Mouse (Mus musculus) MEL (cell line): Measurements from ENCODE around the gene Ttll11. TPM values are rescaled to one million over a fixed set of nuclear protein-coding genes. Genes with fewer than 3 reads are reported as not detected.
A peak's percentile ranks its signal among the peaks of the same experiment; 100 is the strongest.

Experiments
- DNase-seq: peaks from one replicate; pipeline ENCODE4 v3.0.0; 2011; ENCODE audit warnings: low read depth, low spot score
- H3K27ac ChIP-seq: 2 replicates; pipeline ENCODE4 v1.5.1; 2012; ENCODE audit warnings: low read depth, mild to moderate bottlenecking, control low read depth, low read length, moderate library complexity; ENCODE audit not compliant: control insufficient read depth
- H3K27me3 ChIP-seq, 2 experiments: fragments of 150-350 bp in 1 of 2; sonication (generic) in 1 of 2; 2 replicates each; pipeline ENCODE4 v1.6.1; 2012; ENCODE audit warnings: low read length in 2 of 2, mild to moderate bottlenecking in 2 of 2, improper control_type of control experiment in 1 of 2, moderate library complexity in 1 of 2; ENCODE audit not compliant: insufficient read depth in 2 of 2, control insufficient read depth in 1 of 2
- H3K36me3 ChIP-seq, 2 experiments: 2 replicates each; pipeline ENCODE4 v1.6.1; 2012 to 2014; ENCODE audit warnings: low read length in 2 of 2, improper control_type of control experiment in 1 of 2, inconsistent platforms in 1 of 2, mild to moderate bottlenecking in 1 of 2; ENCODE audit not compliant: insufficient read depth in 2 of 2, control insufficient read depth in 1 of 2
- H3K4me1 ChIP-seq, 2 experiments: fragments of 150-350 bp in 1 of 2; sonication (generic) in 1 of 2; 2 replicates each; pipeline ENCODE4 v1.6.1; 2012; ENCODE audit warnings: low read length in 2 of 2, improper control_type of control experiment in 1 of 2, mild to moderate bottlenecking in 1 of 2; ENCODE audit not compliant: insufficient read depth in 2 of 2, control insufficient read depth in 1 of 2
- H3K4me3 ChIP-seq, 2 experiments: fragments of 150-350 bp in 1 of 2; sonication (generic) in 1 of 2; 2 replicates each; pipeline ENCODE4 v1.5.1; 2012; ENCODE audit warnings: low read depth in 2 of 2, low read length in 2 of 2, mild to moderate bottlenecking in 2 of 2, moderate library complexity in 2 of 2, control low read depth in 1 of 2, improper control_type of control experiment in 1 of 2; ENCODE audit not compliant: control insufficient read depth in 1 of 2, insufficient read depth in 1 of 2
- H3K79me2 ChIP-seq: 2 replicates; pipeline ENCODE4 v1.6.1; 2012; ENCODE audit warnings: mild to moderate bottlenecking, low read length, moderate library complexity; ENCODE audit not compliant: control insufficient read depth, poor library complexity, insufficient read depth
- H3K9ac ChIP-seq: 2 replicates; pipeline ENCODE4 v1.6.1; 2012; ENCODE audit warnings: low read depth, mild to moderate bottlenecking, control low read depth, low read length, moderate library complexity; ENCODE audit not compliant: control insufficient read depth, poor library complexity, severe bottlenecking
- H3K9me3 ChIP-seq: fragments of 150-350 bp; sonication (generic); replicated peaks from 2 replicates; pipeline ENCODE4 v1.6.1; 2012; ENCODE audit warnings: mild to moderate bottlenecking, low read length, improper control_type of control experiment, moderate library complexity; ENCODE audit not compliant: insufficient read depth
- BHLHE40 ChIP-seq: IDR thresholded peaks from 2 replicates; pipeline ENCODE4 v1.6.1; 2012; ENCODE audit warnings: low read depth, mild to moderate bottlenecking, inconsistent platforms, low read length, improper control_type of control experiment, borderline replicate concordance
- EP300 ChIP-seq, 2 experiments: IDR thresholded peaks; 2 replicates each; pipeline ENCODE4 v1.6.1; 2011; ENCODE audit warnings: improper control_type of control experiment in 2 of 2, low read length in 2 of 2, low read depth in 1 of 2, mild to moderate bottlenecking in 1 of 2
- GATA1 ChIP-seq: IDR thresholded peaks from 2 replicates; pipeline ENCODE4 v1.6.1; 2011; ENCODE audit warnings: low read depth, low read length, improper control_type of control experiment
- HCFC1 ChIP-seq: IDR thresholded peaks from 2 replicates; pipeline ENCODE4 v1.6.1; 2012; ENCODE audit warnings: low read depth, mild to moderate bottlenecking, inconsistent platforms, low read length, improper control_type of control experiment, moderate library complexity
- KAT2A ChIP-seq: conservative IDR thresholded peaks from 2 replicates; pipeline ENCODE4 v1.6.1; 2012; ENCODE audit warnings: low read depth, low read length, improper control_type of control experiment, inconsistent platforms
- MEF2A ChIP-seq: IDR thresholded peaks from 2 replicates; pipeline ENCODE4 v1.6.1; 2014; ENCODE audit warnings: low read depth, mild to moderate bottlenecking, inconsistent platforms, low read length, improper control_type of control experiment; ENCODE audit not compliant: poor library complexity, insufficient replicate concordance, severe bottlenecking; ENCODE audit errors: extremely low read depth
- MXI1 ChIP-seq: IDR thresholded peaks from 2 replicates; pipeline ENCODE4 v1.6.1; 2011; ENCODE audit warnings: mild to moderate bottlenecking, low read depth, low read length, improper control_type of control experiment
- MYB ChIP-seq: IDR thresholded peaks from 2 replicates; pipeline ENCODE4 v1.6.1; 2011; ENCODE audit warnings: mild to moderate bottlenecking, low read depth, low read length, improper control_type of control experiment
- MYC ChIP-seq: IDR thresholded peaks from 2 replicates; pipeline ENCODE4 v1.6.1; 2011; ENCODE audit warnings: low read depth, mild to moderate bottlenecking, low read length, improper control_type of control experiment, moderate library complexity
- NRF1 ChIP-seq: IDR thresholded peaks from 2 replicates; pipeline ENCODE4 v1.6.1; 2014; ENCODE audit warnings: low read depth, mild to moderate bottlenecking, inconsistent platforms, low read length, improper control_type of control experiment, moderate library complexity; ENCODE audit not compliant: poor library complexity, insufficient read depth, severe bottlenecking
- POLR2A ChIP-seq, 2 experiments: IDR thresholded peaks; 2 replicates each; pipeline ENCODE4 v1.6.1; 2011 to 2012; ENCODE audit warnings: low read length in 2 of 2, mild to moderate bottlenecking in 2 of 2, control low read depth in 1 of 2, improper control_type of control experiment in 1 of 2, low read depth in 1 of 2, moderate library complexity in 1 of 2; ENCODE audit not compliant: control insufficient read depth in 1 of 2, insufficient read depth in 1 of 2, poor library complexity in 1 of 2
- POLR2AphosphoS2 ChIP-seq: IDR thresholded peaks from 2 replicates; pipeline ENCODE4 v1.6.1; 2011; ENCODE audit warnings: low read length, improper control_type of control experiment
- POLR2AphosphoS5 ChIP-seq: IDR thresholded peaks from 2 replicates; pipeline ENCODE4 v1.6.1; 2012; ENCODE audit warnings: low read depth, borderline replicate concordance, mild to moderate bottlenecking, inconsistent platforms, low read length, moderate library complexity, mixed read lengths
- RCOR1 ChIP-seq: IDR thresholded peaks from 2 replicates; pipeline ENCODE4 v1.6.1; 2012; ENCODE audit warnings: low read depth, mild to moderate bottlenecking, inconsistent platforms, low read length, improper control_type of control experiment
- SIN3A ChIP-seq: IDR thresholded peaks from 2 replicates; pipeline ENCODE4 v1.6.1; 2012; ENCODE audit warnings: low read length, improper control_type of control experiment, inconsistent platforms
- UBTF ChIP-seq: IDR thresholded peaks from 2 replicates; pipeline ENCODE4 v1.6.1; 2012; ENCODE audit warnings: low read depth, mild to moderate bottlenecking, inconsistent platforms, low read length, improper control_type of control experiment, moderate library complexity, borderline replicate concordance; ENCODE audit not compliant: insufficient read depth
- USF1 ChIP-seq: IDR thresholded peaks from 2 replicates; pipeline ENCODE4 v1.6.1; 2014; ENCODE audit warnings: low read depth, mild to moderate bottlenecking, inconsistent platforms, low read length, improper control_type of control experiment, moderate library complexity
- ZC3H11A ChIP-seq: IDR thresholded peaks from 2 replicates; pipeline ENCODE4 v1.6.1; 2012; ENCODE audit warnings: low read depth, mild to moderate bottlenecking, inconsistent platforms, low read length, improper control_type of control experiment
- ZKSCAN1 ChIP-seq: IDR thresholded peaks from 2 replicates; pipeline ENCODE4 v1.6.1; 2012; ENCODE audit warnings: low read depth, mild to moderate bottlenecking, inconsistent platforms, low read length, improper control_type of control experiment, moderate library complexity
- ZMIZ1 ChIP-seq: IDR thresholded peaks from 2 replicates; pipeline ENCODE4 v1.6.1; 2012; ENCODE audit warnings: low read depth, mild to moderate bottlenecking, inconsistent platforms, low read length, improper control_type of control experiment, moderate library complexity
- ZNF384 ChIP-seq: IDR thresholded peaks from 2 replicates; pipeline ENCODE4 v1.6.1; 2012; ENCODE audit warnings: low read depth, mild to moderate bottlenecking, inconsistent platforms, low read length, improper control_type of control experiment
- polyA plus RNA-seq, 2 experiments: library from polyadenylated mRNA; stranded (reverse) in 1 of 2; unstranded in 1 of 2; fragments of >175 nt in 1 of 2; fragments of >200 nt in 1 of 2; gene quantifications; 2 replicates each; pipeline versions ENCODE4 v1.2.1 to v1.2.4; 2012; ENCODE audit warnings: low replicate concordance in 2 of 2, low read depth in 1 of 2; ENCODE audit not compliant: insufficient read length in 2 of 2, insufficient read depth in 1 of 2, missing spikeins in 1 of 2
- total RNA-seq: library from RNA; depleted of rRNA; stranded (reverse); fragments of 300-350 nt; gene quantifications from 2 replicates; pipeline ENCODE4 v1.2.3, GENCODE M21; 2012

Gene Ttll11
- total and polyA plus RNA-seq, 3 experiments, result 1.2 to 2.5 TPM; not detected in 1

DNA sequence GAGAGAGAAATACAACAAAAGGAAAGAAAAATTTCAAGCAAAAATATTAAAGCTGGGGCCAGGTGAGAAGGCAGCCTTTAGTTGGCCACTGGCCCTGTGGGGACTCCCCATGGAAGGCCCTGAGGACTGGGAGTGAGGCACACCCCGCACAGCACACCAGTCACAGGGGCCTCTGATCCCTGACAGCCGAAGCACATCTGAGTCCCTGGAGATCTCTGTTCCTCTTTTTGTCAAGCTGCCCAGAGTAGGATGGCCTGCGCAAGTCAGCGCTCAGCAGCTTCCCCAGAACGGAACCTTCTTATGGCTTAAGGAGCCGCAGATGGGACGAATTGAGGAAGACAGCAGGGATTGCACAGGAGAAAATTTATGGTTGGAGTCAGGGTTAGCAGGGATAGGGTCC, 223.2 kb downstream of the Ttll11 start:
- H3K9me3 ChIP-seq, result no peaks in the 10 kb centered on the region
- H3K79me2 ChIP-seq, result no peaks in the 10 kb centered on the region
- TF ChIP-seq BHLHE40 (no peak), GATA1 (no peak), MEF2A (no peak)
- H3K9ac ChIP-seq, result no peak overlapping the region
- no peak overlapping the region for H3K4me3 ChIP-seq
- 0 out of 4 replicates have a peak, but pooled peaks cover 0 to 1% of the 10 kb centered on the region in 2 experiments for H3K27me3 ChIP-seq
- peaks cover 0 to 3% of the 10 kb centered on the region in 2 experiments; a peak in 1 of 4 replicates for H3K4me1 ChIP-seq
- DNase-seq, result peak; percentile 54
- no peak overlapping the region for H3K27ac ChIP-seq
- no peaks in the 10 kb centered on the region for H3K36me3 ChIP-seq

DNA sequence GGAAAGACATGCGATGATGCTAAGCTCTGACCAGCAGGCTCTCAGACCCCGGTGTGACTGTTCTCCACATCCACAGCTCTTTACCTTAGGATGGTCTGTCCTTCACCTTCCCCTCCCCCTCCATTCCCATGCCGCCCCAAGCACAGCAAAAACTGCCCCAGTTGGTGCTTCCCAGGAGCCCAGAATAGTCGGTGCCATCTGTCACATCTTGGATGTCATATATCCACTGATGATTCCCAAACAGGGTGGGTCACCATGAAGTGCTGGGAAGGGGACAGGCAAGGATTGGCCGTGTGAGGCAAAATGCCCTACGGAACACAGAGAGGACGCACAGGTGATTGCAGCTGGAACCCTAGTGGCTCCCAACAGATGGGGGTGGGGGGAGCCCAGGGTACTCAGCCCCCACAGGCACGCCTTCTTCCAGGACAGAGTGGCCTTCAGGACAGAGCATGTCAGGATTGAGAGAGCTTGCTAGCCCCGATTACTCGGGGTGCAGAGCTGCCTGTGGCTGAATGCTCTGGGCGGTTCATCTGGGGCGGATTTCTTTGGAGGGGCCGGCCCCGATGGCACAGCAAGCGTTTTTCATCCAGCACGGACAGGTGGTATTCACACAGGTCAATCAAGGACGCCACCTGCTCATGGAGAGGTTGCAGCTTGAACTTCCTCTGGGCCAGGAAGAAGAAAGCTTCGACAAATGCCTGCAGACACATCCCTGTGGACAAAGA, 227.8 kb downstream of the Ttll11 start:
- TF ChIP-seq POLR2A (IDR thresholded peaks at IDR 0.05; ENCODE audit: control insufficient read depth in 1 of 2, insufficient read depth in 1 of 2, low read depth in 1 of 2, low read length in 2 of 2, poor library complexity in 1 of 2) (no peak), MXI1 (no peak), ZC3H11A (no peak), ZKSCAN1 (no peak), RCOR1 (no peak), NRF1 (no peak), MYB (no peak), HCFC1 (no peak), POLR2AphosphoS2 (no peak), MEF2A (no peak), ZMIZ1 (no peak), ZNF384 (no peak), POLR2AphosphoS5 (no peak), EP300 (IDR thresholded peaks at IDR 0.05; ENCODE audit: low read depth in 1 of 2, low read length in 2 of 2) (no peak), UBTF (no peak), MYC (no peak), USF1 (no peak), SIN3A (no peak), KAT2A (no peak)
- TF ChIP-seq, all 39 proteins: peak for 0
- Histone ChIP-seq H3K9me3 (no peaks in the 10 kb centered on the region), H3K4me1 (peaks cover 0 to 3% of the 10 kb centered on the region in 2 experiments; a peak in 1 of 4 replicates), H3K9ac (no peak overlapping the region), H3K27ac (no peak overlapping the region), H3K36me3 (no peaks in the 10 kb centered on the region), H3K27me3 (0 out of 4 replicates have a peak, but pooled peaks cover 0 to 1% of the 10 kb centered on the region in 2 experiments), H3K4me3 (no peak overlapping the region), H3K79me2 (no peaks in the 10 kb centered on the region)
- no peak for DNase-seq
